Mouse (Mus musculus) brain, embryonic 14.5 days (tissue): ENCODE measurements around the gene Spata45.

Experiments
- CTCF ChIP-seq: fragments of 200-500 bp; IDR thresholded peaks from 2 replicates; pipeline ENCODE4 v1.5.1; 2012; ENCODE audit warnings: inconsistent platforms, mild to moderate bottlenecking, moderate library complexity, borderline replicate concordance; ENCODE audit not compliant: insufficient read depth, insufficient read length; ENCODE audit errors: extremely low read depth
- POLR2A ChIP-seq: fragments of 200-500 bp; IDR thresholded peaks from 2 replicates; pipeline ENCODE4 v1.6.1; 2012; ENCODE audit warnings: mild to moderate bottlenecking, inconsistent platforms, borderline replicate concordance; ENCODE audit not compliant: poor library complexity, insufficient read depth, insufficient read length, severe bottlenecking; ENCODE audit errors: extremely low read depth

GRCm38 (mm10) chr1:191089355-191089754 is 52.9 kb downstream of the Spata45 start:
- TF ChIP-seq CTCF = no peak
- no peak for TF ChIP-seq POLR2A
